Mouse (Mus musculus) adrenal gland, postnatal 4 days (tissue): Measurements from ENCODE around the gene Ftsj3. TPM values are rescaled to one million over a fixed set of nuclear protein-coding genes. Genes with fewer than 3 reads are reported as not detected.
"Not testable (repeated sequence)": the region's sequence is repeated elsewhere in the genome, so short reads cannot be mapped to it uniquely, and the experiment has no call there.

ENCODE experiments used
- DNase-seq, 2 experiments: peaks; one replicate each; pipeline ENCODE4 v3.0.0; 2021 to 2022; ENCODE audit warnings: low spot score in 2 of 2, mixed read lengths in 2 of 2
- total RNA-seq, 2 experiments: library from RNA; stranded (reverse); gene quantifications; 2 replicates each; pipeline ENCODE4 v1.2.3; 2021

The Ftsj3 gene
- total RNA-seq, 2 experiments from 2014 or later: 69.3 to 71.0 TPM

- DNase-seq: no peak
These were observed 15.4 kb upstream of the Ftsj3 start for GRCm38 (mm10) chr11:106271131-106271793.

- DNase-seq: no peak
These were observed 13.2 kb upstream of the Ftsj3 start for GRCm38 (mm10) chr11:106269060-106269431.

DNA sequence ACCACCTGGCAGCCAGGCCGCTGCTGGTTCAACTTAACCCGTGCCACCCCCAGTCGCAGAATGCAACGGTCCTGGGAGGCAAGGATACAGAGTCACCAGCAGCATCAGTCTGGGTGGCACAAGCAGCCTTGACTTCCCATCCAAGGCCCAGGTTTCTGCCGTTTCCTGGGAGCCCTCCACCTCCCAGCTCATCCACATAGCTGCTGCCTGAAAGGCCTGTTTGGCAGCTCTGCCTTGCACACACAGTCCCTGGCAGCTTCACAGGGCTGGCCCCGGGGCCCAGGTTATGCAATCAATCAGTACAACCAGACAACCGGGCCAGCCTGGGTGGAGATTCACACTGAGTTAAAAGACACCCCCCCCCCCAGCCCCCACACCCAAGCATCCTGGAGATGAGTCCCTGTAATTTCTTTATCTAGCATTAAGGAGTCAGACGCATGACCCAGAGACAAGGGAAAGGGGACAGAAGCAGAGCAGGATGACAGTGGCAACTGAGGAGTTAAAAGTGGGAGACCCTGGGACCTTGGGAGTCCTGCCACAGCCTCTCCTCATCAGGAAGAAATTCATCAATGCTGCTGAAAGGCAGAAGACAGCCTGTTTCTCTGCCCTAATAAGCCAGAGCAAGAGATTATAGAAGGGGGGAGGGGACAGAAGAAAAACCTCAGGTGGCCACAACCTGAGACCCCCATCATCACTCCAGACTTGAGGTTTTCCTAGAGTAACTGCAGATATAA is 12.6 kb upstream of the Ftsj3 start:
- DNase-seq: peak; percentile 49 to 66

- no peak for DNase-seq
These were observed 12.0 kb upstream of the Ftsj3 start for GRCm38 (mm10) chr11:106267871-106268270.

GRCm38 (mm10) chr11:106267311-106267852 is 11.5 kb upstream of the Ftsj3 start:
- no peak for DNase-seq

DNA sequence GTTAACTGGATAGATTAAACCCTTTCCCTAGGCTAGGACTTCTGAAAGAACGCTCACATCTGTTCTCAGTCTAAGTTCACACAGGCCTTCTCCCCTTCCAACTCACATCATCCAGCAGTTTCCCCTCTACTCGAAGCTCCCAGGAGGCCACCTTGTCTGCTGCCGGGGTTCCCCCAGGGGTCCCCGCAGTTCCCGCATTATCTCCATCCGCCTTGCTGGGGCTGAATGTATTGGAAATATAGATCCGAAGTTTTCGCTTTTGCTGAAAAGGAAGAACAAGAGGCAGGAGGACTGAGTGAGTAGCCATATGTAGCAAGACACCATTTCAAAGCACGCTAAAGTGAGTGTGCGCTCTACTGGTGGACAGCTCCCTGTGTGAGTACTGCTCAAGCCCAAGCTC is 10.6 kb upstream of the Ftsj3 start:
- no peak for DNase-seq

DNA sequence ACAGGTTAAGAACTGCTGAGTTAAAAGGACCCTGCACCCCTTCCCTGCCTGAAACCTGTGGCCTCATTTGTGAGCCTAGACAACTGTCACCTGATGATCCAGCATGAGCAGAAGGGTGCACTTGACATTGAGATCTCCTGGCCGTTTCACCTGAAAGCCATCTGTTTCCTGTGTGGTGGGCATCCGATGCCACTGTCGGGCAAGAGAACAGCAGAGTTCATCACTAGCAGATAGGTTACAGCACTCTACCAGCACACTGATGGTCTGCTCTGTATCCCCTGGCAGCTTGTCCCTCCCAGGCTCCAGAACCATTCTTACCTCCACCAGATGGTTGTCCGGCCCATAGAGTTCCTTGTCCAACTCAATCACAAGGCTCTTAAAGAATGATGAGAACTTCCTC is 9.7 kb upstream of the Ftsj3 start:
- no peak for DNase-seq

- DNase-seq: no peak
These were observed 9.1 kb upstream of the Ftsj3 start for GRCm38 (mm10) chr11:106264988-106265387.

DNA sequence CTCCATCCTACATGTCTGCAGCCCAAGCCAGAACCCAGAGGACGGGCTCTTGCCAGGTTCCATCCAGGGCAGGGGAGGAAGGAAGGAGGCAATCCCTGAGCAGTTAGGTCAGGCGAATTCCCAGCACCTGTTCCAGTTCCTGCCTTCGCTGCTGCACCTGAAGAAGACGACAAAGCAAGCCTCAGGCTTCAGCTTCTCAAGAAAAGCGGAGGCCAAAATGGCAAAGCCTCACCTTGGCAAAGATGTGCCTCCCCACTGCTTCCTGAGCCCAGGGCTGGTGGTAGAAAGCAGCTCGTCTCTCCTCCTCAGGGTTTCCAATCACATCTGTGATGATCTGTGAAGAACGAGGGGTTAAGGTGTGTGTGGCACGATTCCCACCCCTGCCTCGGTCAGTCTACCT is 8.1 kb upstream of the Ftsj3 start:
- no peak for DNase-seq

DNA sequence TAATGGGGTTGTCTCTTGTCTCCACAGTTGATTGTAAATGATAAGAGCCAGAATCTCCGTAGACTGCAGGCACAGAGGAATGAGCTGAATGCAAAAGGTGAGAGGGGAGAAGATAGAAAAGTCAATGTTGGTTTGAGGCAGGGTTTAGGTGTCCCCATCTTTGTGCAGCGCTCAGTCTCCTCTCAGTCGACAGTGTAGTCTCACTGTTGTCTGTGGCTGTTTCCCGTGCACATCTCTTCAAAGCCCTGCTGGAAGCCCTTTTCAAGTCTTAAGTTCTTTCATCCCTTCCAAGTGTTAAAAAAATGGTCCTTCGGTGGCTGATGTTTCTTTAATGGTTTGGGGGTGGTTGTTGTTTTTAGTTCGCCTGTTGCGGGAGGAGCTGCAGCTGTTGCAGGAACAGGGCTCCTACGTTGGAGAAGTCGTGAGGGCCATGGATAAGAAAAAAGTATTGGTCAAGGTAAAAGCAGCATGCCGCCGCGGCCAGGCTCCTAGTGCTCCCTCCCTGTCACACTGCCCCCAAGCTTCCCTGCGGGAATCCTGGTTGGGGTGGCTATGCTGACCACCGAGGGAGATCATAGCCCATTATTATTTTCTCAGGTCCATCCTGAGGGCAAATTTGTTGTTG is 5.1 kb upstream of the Ftsj3 start:
- DNase-seq: no peak

GRCm38 (mm10) chr11:106256775-106257174 is 896 bp upstream of the Ftsj3 start:
- no peak for DNase-seq

- DNase-seq: no peak
These were observed 705 bp downstream of the Ftsj3 start for GRCm38 (mm10) chr11:106255174-106255573.

DNA sequence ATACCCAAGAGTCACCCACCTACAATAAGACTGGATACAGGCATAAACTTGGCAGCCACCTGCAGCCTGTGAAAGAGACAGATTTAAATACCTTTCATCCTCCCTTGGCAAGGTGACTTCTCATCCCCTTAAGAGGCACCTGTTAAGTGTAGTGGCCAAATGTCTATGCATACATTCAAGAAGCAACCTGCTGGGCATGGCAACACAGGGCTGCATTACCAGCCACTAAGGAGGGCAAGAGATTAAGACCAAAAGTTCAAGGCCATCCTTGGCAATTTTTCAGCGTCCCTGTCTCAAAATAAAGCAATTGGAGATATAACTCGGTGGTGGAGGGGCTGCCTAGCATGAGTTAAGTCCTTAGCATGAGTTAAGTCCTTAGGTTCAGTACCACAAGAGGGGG is 1.1 kb downstream of the Ftsj3 start:
- no peak for DNase-seq

DNA sequence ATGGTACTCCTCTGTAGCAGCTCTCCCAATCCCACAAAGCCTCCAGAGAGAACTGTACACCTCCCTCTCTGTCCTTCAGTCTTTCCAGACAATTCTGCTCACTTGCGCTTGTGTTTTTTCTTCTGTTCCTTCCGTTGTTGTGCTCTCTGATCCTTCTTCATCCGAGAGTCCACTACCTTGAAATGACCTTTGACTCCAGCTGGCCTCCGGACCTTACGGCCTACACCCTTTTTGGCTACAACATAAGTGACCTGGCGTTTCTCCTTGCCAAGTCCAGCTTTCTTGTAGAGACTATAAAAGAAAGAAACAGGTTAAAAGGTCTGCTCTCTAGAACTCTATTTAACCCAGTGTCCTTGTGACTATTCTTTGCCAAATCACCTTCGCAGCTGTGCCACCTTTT is 6.6 kb downstream of the Ftsj3 start:
- no peak for DNase-seq

DNA sequence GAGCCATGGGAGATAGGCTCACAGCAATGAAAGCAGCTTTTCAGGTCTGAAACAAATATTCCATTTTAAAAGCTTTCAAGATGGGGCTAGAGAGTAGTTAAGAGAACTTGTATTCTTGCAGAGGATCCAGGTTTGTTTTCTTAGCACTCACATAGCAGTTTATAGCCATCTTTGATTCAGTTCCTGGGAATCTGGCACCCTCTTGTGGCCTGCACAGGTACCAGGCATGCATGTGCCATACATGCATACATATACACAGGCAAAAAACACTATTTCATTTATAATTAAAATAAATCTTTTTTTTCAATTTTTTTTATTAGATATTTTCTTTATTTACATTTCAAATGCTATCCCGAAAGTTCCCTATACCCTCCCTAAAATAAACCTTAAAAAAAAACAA is 9.0 kb downstream of the Ftsj3 start:
- no peak for DNase-seq

- not testable (repeated sequence) for DNase-seq
These were observed 21.9 kb downstream of the Ftsj3 start for GRCm38 (mm10) chr11:106233978-106234377.

GRCm38 (mm10) chr11:106220603-106221002 is 35.3 kb downstream of the Ftsj3 start:
- no peak for DNase-seq

DNA sequence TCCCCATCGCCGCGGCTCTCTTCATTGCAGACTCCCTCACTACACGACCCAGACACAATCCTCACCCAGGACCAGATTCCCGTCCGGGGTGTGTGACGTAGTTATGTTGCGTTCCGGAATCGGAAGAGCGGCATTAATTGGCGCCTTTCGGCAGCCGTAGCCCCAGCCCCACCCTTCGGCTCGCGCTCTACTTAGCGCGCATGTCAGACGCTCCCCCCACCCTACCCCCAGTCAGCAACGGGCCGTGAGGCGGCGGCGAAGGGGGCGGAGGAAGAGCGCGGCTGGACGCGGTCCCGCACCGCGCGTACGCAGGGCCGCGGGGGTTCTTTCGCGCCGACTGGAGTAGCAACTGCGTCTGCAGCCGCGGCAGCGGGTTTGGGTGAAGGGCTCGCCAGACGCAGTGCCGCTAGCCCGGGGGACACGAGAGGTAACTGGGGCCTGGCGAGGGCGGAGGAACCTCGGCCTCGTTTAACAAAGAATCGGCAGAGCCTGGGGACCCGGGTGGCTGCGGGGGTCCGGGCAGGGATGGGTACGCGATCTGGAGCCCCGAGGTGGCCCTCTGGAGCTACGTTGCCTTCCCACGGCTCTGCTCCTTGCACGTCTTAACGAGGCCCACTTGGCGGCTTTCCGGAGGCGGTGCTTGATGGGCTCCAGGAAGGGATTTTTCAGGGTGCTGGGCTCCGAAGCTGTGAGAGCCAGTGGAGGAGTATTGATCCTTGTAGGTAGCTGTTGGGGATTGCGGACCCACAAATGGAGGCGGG is 39.0 kb downstream of the Ftsj3 start, which contains the start of gene Ddx42:
Gene Ddx42 (plus strand): TSS at position 197 of the 761 bp plus-strand sequence.
- peak; percentile 67 to 77 for DNase-seq

DNA sequence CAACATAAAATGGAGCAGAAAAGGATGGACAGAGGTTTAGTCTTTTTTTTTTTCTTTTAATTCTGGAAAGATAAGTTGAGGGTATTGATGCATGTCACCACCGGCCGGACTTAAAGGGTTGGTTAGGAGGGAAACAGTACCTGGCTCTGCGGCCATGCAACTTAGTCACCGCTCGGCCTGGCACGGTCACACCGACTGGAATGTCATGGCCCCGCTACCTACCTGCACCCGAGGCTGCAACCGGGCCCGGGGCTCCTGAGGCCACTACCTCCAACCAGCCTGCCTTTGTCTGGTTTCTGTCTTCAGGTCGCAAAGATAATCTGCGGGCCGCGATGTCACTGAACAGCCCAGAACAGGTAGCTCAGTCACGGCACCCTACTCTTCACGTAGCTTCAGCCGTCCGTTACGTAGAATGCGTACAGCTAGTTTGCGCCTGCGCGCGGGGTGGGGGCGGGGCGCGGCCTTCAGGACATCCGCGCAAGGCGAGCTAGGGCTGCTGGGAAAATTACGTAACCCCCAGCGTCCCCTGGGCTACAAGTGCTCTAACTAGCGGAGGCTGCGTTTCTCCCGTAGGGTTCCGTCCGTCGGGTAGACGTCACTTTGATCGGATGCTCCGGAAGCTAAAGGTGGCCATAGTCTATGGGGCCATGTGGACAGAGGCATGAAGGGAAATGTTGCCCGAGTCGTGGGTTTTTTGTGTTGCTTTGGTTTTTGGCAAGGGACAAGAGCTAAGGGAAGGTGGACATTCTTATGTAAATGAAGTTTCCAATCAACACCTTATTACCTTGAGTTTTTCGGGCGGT is 39.8 kb downstream of the Ftsj3 start, which contains the start of gene Ccdc47:
Gene Ccdc47 (minus strand): TSS at position 418 of the 803 bp plus-strand sequence.
- peak; percentile 71 to 89 for DNase-seq

DNA sequence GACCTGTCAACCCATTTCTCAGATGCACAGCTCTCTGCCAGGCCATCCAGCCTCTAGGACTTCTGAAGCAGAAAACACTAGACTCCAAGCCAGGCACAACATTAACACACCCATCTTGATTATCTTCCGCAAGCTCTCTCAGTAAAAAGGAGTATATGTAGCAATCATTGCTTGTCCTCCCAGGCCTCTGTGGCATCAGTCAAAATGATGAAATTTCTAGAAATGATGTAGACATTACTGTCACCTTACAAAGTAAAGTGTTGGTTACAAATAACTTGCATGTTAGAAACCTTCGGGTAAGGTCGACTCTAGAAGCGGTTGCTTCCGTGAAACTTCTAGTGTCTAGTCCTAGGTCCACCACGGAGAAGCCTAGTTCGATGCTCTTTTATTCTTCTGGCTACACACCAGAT is 40.4 kb downstream of the Ftsj3 start:
- DNase-seq: no peak
